Mouse (Mus musculus) ovary, adult 18-20 months (tissue): ENCODE data around the gene Sept4.

Experiments
- DNase-seq: peaks from one replicate; pipeline ENCODE4 v3.0.0; 2022; ENCODE audit warnings: low spot score, mixed read lengths

The Sept4 gene

GRCm38 (mm10) chr11:87602234-87602633 is 33.5 kb downstream of the Sept4 start:
- no peak for DNase-seq

- DNase-seq: no peak
Measured at GRCm38 (mm10) chr11:87603571-87603970, 34.9 kb downstream of the Sept4 start.

GRCm38 (mm10) chr11:87609264-87609663 is 40.6 kb downstream of the Sept4 start:
- DNase-seq: no peak

GRCm38 (mm10) chr11:87611547-87611946 is 42.8 kb downstream of the Sept4 start:
- DNase-seq: no peak

- DNase-seq: no peak
Measured at GRCm38 (mm10) chr11:87613972-87614371, 45.3 kb downstream of the Sept4 start.

- DNase-seq: no peak
Measured at GRCm38 (mm10) chr11:87615551-87615950, 46.8 kb downstream of the Sept4 start.

- no peak for DNase-seq
Measured at GRCm38 (mm10) chr11:87615952-87616351, 47.2 kb downstream of the Sept4 start.

GRCm38 (mm10) chr11:87616790-87617474 is 48.2 kb downstream of the Sept4 start, which contains the start of gene Hsf5:
Hsf5 (plus strand) TSS chr11:87617164.
- no peak for DNase-seq

DNA sequence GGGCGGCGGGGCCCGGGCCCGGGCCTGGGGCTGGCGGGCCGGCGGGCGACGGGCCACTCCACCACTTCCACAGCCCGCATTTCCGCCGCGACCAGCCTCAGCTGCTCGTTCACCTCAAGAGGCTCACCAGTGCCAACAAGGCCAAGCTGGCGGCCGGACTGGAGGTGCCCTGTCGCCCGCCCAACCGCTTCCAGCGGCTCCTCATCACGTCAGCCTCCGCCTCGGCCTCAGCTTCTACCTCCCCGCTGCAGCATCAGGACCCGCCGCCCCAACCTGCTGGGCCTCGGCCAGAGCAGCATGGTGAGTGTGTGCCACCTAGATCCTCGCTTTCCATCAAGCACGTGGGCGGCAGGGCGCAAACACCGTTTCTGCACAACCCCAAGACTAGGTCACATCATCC is 48.9 kb downstream of the Sept4 start:
- no peak for DNase-seq

- DNase-seq: no peak
Measured at GRCm38 (mm10) chr11:87623160-87623559, 54.5 kb downstream of the Sept4 start.

DNA sequence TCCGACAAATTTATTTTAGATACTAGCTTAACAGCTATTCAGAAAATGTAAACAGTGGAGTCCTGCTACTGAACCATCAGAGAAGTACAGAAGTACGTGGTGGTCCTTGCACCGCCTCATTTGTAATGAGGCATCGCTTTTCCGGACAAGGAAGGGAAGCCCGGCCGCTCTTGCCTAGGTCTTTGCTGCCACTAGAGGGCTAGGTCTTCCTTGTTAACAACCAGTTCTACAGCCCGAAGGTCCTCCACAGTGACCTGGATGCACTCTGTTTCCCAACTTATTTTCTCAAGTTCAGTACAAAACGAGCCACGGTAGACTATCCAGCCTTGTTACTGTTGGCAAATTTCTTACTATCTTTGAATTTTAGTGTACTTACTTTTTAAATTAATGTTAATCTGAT is 61.2 kb downstream of the Sept4 start:
- no peak for DNase-seq

GRCm38 (mm10) chr11:87638793-87639192 is 70.1 kb downstream of the Sept4 start:
- no peak for DNase-seq

- peak; percentile 39 for DNase-seq
Measured at GRCm38 (mm10) chr11:87639206-87639605, 70.5 kb downstream of the Sept4 start.
